Mouse (Mus musculus): ENCODE measurements around the gene Olfr447.

The Olfr447 gene

DNA sequence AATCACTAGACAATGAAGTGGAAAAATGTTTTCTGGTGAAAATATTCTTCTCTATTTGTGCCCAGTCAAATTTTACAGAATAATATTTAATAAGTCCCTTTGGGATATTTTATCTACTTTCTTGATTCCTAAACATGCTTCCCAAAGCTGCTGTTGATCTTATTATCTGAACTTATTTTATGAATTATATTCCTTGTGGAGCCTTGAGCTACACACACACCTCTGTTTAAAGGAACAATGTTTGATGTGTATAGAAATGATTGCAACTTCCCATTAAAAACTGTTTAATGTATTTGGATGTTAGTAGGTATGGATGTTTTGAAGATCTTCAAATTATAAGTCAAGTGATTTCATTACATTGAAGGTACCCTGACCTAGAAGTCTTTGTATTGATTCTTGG, at the start of gene Olfr447:
TSS of gene Olfr447 (plus strand) at position 301 of the 400 bp plus-strand sequence.
- DNase-seq: no peak

- no peak for DNase-seq
Measured at GRCm38 (mm10) chr6:42860222-42860819, 48.4 kb upstream of the Olfr447 start.

- no peak for DNase-seq
Measured at GRCm38 (mm10) chr6:42869695-42870094, 39.0 kb upstream of the Olfr447 start.

DNA sequence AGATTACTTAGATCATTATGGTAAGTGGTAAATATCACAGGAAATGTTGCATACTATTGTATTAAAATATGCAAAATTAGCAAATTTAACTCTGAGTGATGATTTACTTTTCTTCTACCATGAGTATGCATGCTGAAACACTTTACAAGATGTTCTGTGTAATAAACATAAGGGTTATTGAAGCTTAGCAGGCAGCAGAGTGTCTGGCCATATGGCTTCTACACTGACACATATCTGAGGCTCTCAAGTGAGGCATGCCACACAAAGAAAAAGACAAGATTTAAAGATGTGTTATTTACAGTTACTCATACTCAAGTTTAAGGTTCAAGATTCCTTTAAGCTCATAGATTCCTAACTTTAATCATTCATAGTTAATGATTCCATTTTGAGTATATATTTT, 32.4 kb upstream of the Olfr447 start:
- no peak for DNase-seq

- DNase-seq: no peak
Measured at GRCm38 (mm10) chr6:42890141-42890540, 18.5 kb upstream of the Olfr447 start, which contains the start of gene Olfr448. TSS of gene Olfr448 (plus strand) at chr6:42890441.

DNA sequence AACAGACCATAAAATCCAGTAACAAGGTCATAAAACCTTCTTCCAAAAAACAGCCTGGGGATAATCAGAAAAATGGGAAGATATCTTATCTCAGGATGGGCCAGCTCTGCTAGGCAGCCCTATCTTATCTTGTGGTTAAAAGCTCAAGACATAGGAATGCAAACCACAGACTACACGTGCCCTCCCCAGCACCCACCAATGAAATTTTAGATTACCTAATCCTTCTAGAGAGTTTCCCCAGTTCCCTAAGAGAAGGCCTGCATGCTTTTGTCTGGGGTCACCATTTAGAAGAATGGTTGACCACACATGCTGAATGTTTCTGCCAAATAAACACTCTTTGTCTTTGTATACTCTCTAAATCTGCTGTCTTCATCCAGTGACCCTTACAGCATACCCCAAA, 8.3 kb upstream of the Olfr447 start:
- DNase-seq: no peak

GRCm38 (mm10) chr6:42921077-42921476, 12.4 kb downstream of the Olfr447 start, which contains the start of gene Olfr446:
TSS of gene Olfr446 (plus strand) at chr6:42921377.
- DNase-seq: no peak

DNA sequence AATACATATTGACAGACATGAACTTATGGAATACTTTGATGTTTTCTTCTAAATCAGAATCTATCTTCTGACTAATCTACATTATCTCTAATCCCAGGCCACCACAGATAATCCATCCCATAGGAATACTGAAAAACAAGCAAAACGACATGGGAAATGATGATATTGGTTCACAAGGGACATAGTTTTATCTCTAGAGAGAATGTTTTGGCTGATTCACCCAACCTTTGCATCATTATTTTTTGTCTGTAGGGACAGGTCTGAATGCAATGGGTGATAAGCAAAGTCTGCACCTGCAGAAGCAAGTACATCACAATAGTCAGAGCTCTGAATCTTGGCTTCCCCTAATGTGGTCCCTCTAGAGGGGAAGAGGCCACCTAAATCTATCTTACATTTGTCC, 40.1 kb downstream of the Olfr447 start, which contains the start of gene Olfr444:
TSS of gene Olfr444 (plus strand) at position 301 of the 400 bp plus-strand sequence.
- no peak for DNase-seq

All from kidney, adult 18-20 months (tissue).